Mouse (Mus musculus) stomach, postnatal 0 days (tissue): ENCODE measurements at regions not wholly inside any gene's neighbourhood (a gene's known extent, or its start where the extent isn't known, plus 50 kb on each side); places are given as distances from the start of the nearest gene placed in this dataset.

Experiments
- CTCF ChIP-seq: IDR thresholded peaks from 2 replicates; pipeline ENCODE4 v1.5.1; 2016; ENCODE audit warnings: antibody characterized with exemption, low read depth, mild to moderate bottlenecking, moderate library complexity
- EP300 ChIP-seq: optimal IDR thresholded peaks from 2 replicates; pipeline ENCODE3; 2016; ENCODE audit warnings: antibody characterized with exemption

GRCm38 (mm10) chr19:20240471-20240870 lies 150.3 kb downstream of the Anxa1 start:
- TF ChIP-seq EP300 (no peak), CTCF (peak; percentile 31)
